Mouse (Mus musculus): ENCODE results near the gene Mid1.
"Not testable (repeated sequence)": the region's sequence is repeated elsewhere in the genome, so short reads cannot be mapped to it uniquely, and the experiment has no call there.

The Mid1 gene

GRCm38 (mm10) chrX:169986519-169987367 is 301.7 kb downstream of the Mid1 start:
- ATAC-seq (ENCODE audit: low TSS enrichment) = peak; percentile 79

- 0 out of 2 replicates have a peak, but pooled peaks have one; percentile 1 for ATAC-seq (ENCODE audit: low TSS enrichment)
Measured at GRCm38 (mm10) chrX:169987368-169987837, 302.4 kb downstream of the Mid1 start.

GRCm38 (mm10) chrX:169988571-169989218 is 303.7 kb downstream of the Mid1 start:
- ATAC-seq (ENCODE audit: low TSS enrichment) = 0 out of 2 replicates have a peak, but pooled peaks have one; percentile 2

- 0 out of 2 replicates have a peak, but pooled peaks have one; percentile 8 for ATAC-seq (ENCODE audit: low TSS enrichment)
Measured at GRCm38 (mm10) chrX:169989219-169989595, 304.2 kb downstream of the Mid1 start.

- not testable (repeated sequence) for ATAC-seq (ENCODE audit: low TSS enrichment)
Measured at GRCm38 (mm10) chrX:169989691-169990631, 305.0 kb downstream of the Mid1 start.

GRCm38 (mm10) chrX:169991128-169991873 is 306.3 kb downstream of the Mid1 start:
- not testable (repeated sequence) for ATAC-seq (ENCODE audit: low TSS enrichment)

GRCm38 (mm10) chrX:169992086-169992930 is 307.3 kb downstream of the Mid1 start:
- ATAC-seq (ENCODE audit: low TSS enrichment) = not testable (repeated sequence)

- not testable (repeated sequence) for ATAC-seq (ENCODE audit: low TSS enrichment)
Measured at GRCm38 (mm10) chrX:169992951-169993547, 308.1 kb downstream of the Mid1 start.

GRCm38 (mm10) chrX:169994011-169994865 is 309.2 kb downstream of the Mid1 start:
- not testable (repeated sequence) for ATAC-seq (ENCODE audit: low TSS enrichment)

- not testable (repeated sequence) for ATAC-seq (ENCODE audit: low TSS enrichment)
Measured at GRCm38 (mm10) chrX:169994866-169995711, 310.1 kb downstream of the Mid1 start.

GRCm38 (mm10) chrX:169995909-169996521 is 311.0 kb downstream of the Mid1 start:
- not testable (repeated sequence) for ATAC-seq (ENCODE audit: low TSS enrichment)

- ATAC-seq (ENCODE audit: low TSS enrichment) = not testable (repeated sequence)
Measured at GRCm38 (mm10) chrX:169996926-169997325, 311.9 kb downstream of the Mid1 start.

- ATAC-seq (ENCODE audit: low TSS enrichment) = peak; percentile 17; the same call in 1 of the 2 replicates
Measured at GRCm38 (mm10) chrX:169997456-169997853, 312.5 kb downstream of the Mid1 start.

GRCm38 (mm10) chrX:169997854-169998456 is 313.0 kb downstream of the Mid1 start:
- peak; percentile 80 for ATAC-seq (ENCODE audit: low TSS enrichment)

- ATAC-seq (ENCODE audit: low TSS enrichment) = not testable (repeated sequence)
Measured at GRCm38 (mm10) chrX:169998559-169999219, 313.7 kb downstream of the Mid1 start.
